Mouse (Mus musculus) heart, postnatal 10 days (tissue): ENCODE data around the gene Krtap5-5. TPM values are rescaled to one million over a fixed set of nuclear protein-coding genes. Genes with fewer than 3 reads are reported as not detected.

Experiments
- total RNA-seq, 2 experiments: library from RNA; stranded (reverse); gene quantifications; 2 replicates each; pipeline ENCODE4 v1.2.3; 2021

Krtap5-5 gene
- total RNA-seq, 2 experiments from 2014 or later = not detected

Other genes with a start within 250 kb of the Krtap5-5 start
- gene Mob2, start 168.9 kb downstream of the Krtap5-5 start, total RNA-seq = 10 to 100 TPM; 39.4 to 43.2 TPM
- gene Dusp8, start 134.1 kb downstream of the Krtap5-5 start, total RNA-seq = 10 to 100 TPM; 28.0 to 30.0 TPM
- not detected for gene Gm45618, start 109.2 kb downstream of the Krtap5-5 start, total RNA-seq
- not detected for gene Gm39115, start 93.9 kb downstream of the Krtap5-5 start, total RNA-seq
- not detected for gene Gm45337, start 85.4 kb downstream of the Krtap5-5 start, total RNA-seq
- not detected for gene Gm29735, start 72.9 kb downstream of the Krtap5-5 start, total RNA-seq
- not detected for gene Gm4553, start 64.2 kb downstream of the Krtap5-5 start, total RNA-seq
- not detected for gene Krtap5-2, start 54.0 kb downstream of the Krtap5-5 start, total RNA-seq
- not detected for gene Gm10153, start 39.6 kb downstream of the Krtap5-5 start, total RNA-seq
- gene Krtap5-3, start 28.6 kb downstream of the Krtap5-5 start, total RNA-seq = not detected
- gene Gm7579, start 18.1 kb downstream of the Krtap5-5 start, total RNA-seq = not detected
- gene Gm40460, start 11.1 kb upstream of the Krtap5-5 start, total RNA-seq = not detected
- gene Gm2431, start 28.4 kb upstream of the Krtap5-5 start, total RNA-seq = not detected
- not detected for gene Gm4559, start 44.4 kb upstream of the Krtap5-5 start, total RNA-seq
- gene Krtap5-1, start 67.1 kb upstream of the Krtap5-5 start, total RNA-seq = not detected
- not detected for gene Krtap5-4, start 73.6 kb upstream of the Krtap5-5 start, total RNA-seq
- gene Ifitm10, start 143.8 kb upstream of the Krtap5-5 start, total RNA-seq = 1 to 10 TPM; 1.0 to 1.1 TPM
- gene Gm49369, start 152.7 kb upstream of the Krtap5-5 start, total RNA-seq = 1 to 10 TPM; 1.7 to 5.1 TPM
- 100 to 1,000 TPM; 501 to 525 TPM for gene Ctsd, start 158.1 kb upstream of the Krtap5-5 start, total RNA-seq
- gene Syt8, start 204.9 kb upstream of the Krtap5-5 start, total RNA-seq = not detected
- gene Tnni2, start 211.8 kb upstream of the Krtap5-5 start, total RNA-seq = 1 to 10 TPM; 1.9 to 4.3 TPM
- 100 to 1,000 TPM; 111 to 116 TPM for gene Lsp1, start 230.8 kb upstream of the Krtap5-5 start, total RNA-seq